In the genomic region with DNA sequence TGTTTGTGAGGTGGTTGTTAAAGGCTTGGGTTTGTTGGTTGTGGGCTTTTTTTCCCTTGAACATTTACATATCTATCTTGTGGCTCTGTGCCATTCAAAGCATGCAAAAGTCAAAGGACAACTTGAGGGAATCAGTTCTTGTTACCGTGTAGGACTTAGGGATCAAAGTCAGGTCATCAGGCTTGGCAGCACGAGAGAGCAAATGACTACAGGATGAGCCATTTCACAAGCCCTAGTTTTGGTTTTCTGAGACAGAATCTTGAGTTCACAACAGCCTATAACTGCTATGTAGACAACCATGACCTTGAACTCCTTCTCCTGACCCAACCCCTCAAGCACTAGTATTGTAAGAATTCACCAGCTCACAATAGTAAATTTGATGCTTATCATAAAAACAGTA, we compare ENCODE assay signal across 26 mouse cellular contexts. TPM values are rescaled to one million over a fixed set of nuclear protein-coding genes. Genes with fewer than 3 reads are reported as not detected.
DNase-seq lines count a peak whose midpoint lies in the region; ATAC-seq and TF ChIP-seq lines count a peak whose summit lies in the region.
"Had no signal": no experiment of that assay in that cellular context is flagged by ENCODE, and none has a peak within 500 bp of the region (broad histone marks: within the 10 kb centered on the region; RNA-seq: fewer than 3 reads in every experiment).

No protein-coding gene starts in this region.

- ATAC-seq in heart, embryonic 16.5 days (replicated peaks; ENCODE audit: extremely low read depth, insufficient read depth, low FRiP score) = no peak
- no peak for ATAC-seq in liver, embryonic 15.5 days (ENCODE audit: insufficient read depth)
- ATAC-seq in inflammation-experienced regulatory T-cells, adult 6 months = no peak
- no peak for ATAC-seq in megakaryocyte-erythroid progenitor cell, adult 5-6 weeks (replicated peaks; ENCODE audit: low FRiP score, low TSS enrichment, poor library complexity, severe bottlenecking)
- ATAC-seq: CD4-positive, CD25-positive, alpha-beta regulatory T cell, adult 4 months; lung, postnatal 0 days; midbrain, embryonic 16.5 days; Patski had no signal

- H3K9ac ChIP-seq in heart, embryonic 16.5 days (ENCODE audit: low read length) = no peak overlapping the region; the same call in 1 of the 2 replicates
- no peak overlapping the region for H3K9ac ChIP-seq in liver, embryonic 15.5 days
- H3K9ac ChIP-seq: kidney, embryonic 15.5 days; limb, embryonic 15.5 days; stomach, embryonic 15.5 days had no signal

- H3K4me2 ChIP-seq in heart, embryonic 16.5 days (ENCODE audit: low read depth, low read length) = no peak overlapping the region
- H3K4me2 ChIP-seq in liver, embryonic 15.5 days = no peak overlapping the region
- H3K4me2 ChIP-seq: kidney, embryonic 15.5 days; limb, embryonic 15.5 days; stomach, embryonic 15.5 days had no signal

- H3K27ac ChIP-seq in heart, embryonic 16.5 days (ENCODE audit: low read length) = peak overlapping the region; percentile 18; the same call in 1 of the 2 replicates
- H3K27ac ChIP-seq in liver, embryonic 15.5 days (replicated peaks) = 0 out of 2 replicates have a peak overlapping the region, but pooled peaks have one; percentile 93
- H3K27ac ChIP-seq: forebrain, embryonic 10.5 days; kidney, embryonic 15.5 days; limb, embryonic 15.5 days; macrophage; midbrain, embryonic 10.5 days; stomach, embryonic 15.5 days had no signal

- peaks cover 57% of the 10 kb centered on the region for H3K4me1 ChIP-seq in heart, embryonic 16.5 days (ENCODE audit: control insufficient read depth, insufficient read depth, low read length)
- peaks cover 74% of the 10 kb centered on the region for H3K4me1 ChIP-seq in E14TG2a.4 (replicated peaks; ENCODE audit: low read depth, low read length)
- H3K4me1 ChIP-seq in liver, embryonic 15.5 days (replicated peaks) = peaks cover 79% of the 10 kb centered on the region

- WGBS in heart, embryonic 16.5 days = 18% methylated on average over 2 of the region's 2 CpGs
- WGBS in liver, embryonic 15.5 days (ENCODE audit: insufficient replicate concordance) = 52% methylated on average over 2 of the region's 2 CpGs

- H3K27me3 ChIP-seq in heart, embryonic 16.5 days (ENCODE audit: control insufficient read depth, insufficient read depth, low read length) = no peaks in the 10 kb centered on the region
- H3K27me3 ChIP-seq in E14TG2a.4 (ENCODE audit: insufficient read depth, low read length) = no peaks in the 10 kb centered on the region
- no peaks in the 10 kb centered on the region for H3K27me3 ChIP-seq in liver, embryonic 15.5 days
- H3K27me3 ChIP-seq: kidney, embryonic 15.5 days; limb, embryonic 15.5 days; Patski; stomach, embryonic 15.5 days had no signal

- no peaks in the 10 kb centered on the region for H3K9me3 ChIP-seq in heart, embryonic 16.5 days (replicated peaks; ENCODE audit: control insufficient read depth, low read length)
- no peaks in the 10 kb centered on the region for H3K9me3 ChIP-seq in E14TG2a.4 (ENCODE audit: low read length)
- H3K9me3 ChIP-seq in liver, embryonic 15.5 days (replicated peaks) = no peaks in the 10 kb centered on the region
- H3K9me3 ChIP-seq: forebrain, embryonic 10.5 days; G1E; kidney, embryonic 15.5 days; limb, embryonic 15.5 days; midbrain, embryonic 10.5 days; stomach, embryonic 15.5 days had no signal

- intact Hi-C loops in heart, postnatal 14 days (cut with DNase I) = loop anchor here (5.0 kb wide), 1 partner anchor 46 kb away; no protein-coding TSS in a partner anchor

- DNase-seq in adrenal gland, adult 2 months = peak; percentile 30
- DNase-seq in adrenal gland, adult 18-20 months (ENCODE audit: low spot score in 2 of 2) = no peak
- DNase-seq in heart, postnatal 14 days = no peak
- DNase-seq: adrenal gland, adult 8-10 months; cerebellum, adult 18-20 months; cerebellum, postnatal 14 days; gastrocnemius, postnatal 14 days; kidney, postnatal 4 days; thymus, postnatal 36 days had no signal

- TF ChIP-seq CTCF in E14TG2a.4 (conservative IDR thresholded peaks at IDR 0.05; ENCODE audit: low read length) = no peak

- H3K4me3 ChIP-seq in heart, embryonic 16.5 days (ENCODE audit: low read length) = no peak overlapping the region
- peak overlapping the region; percentile 35 for H3K4me3 ChIP-seq in E14TG2a.4 (replicated peaks; ENCODE audit: low read length)
- no peak overlapping the region for H3K4me3 ChIP-seq in liver, embryonic 15.5 days (replicated peaks)
- H3K4me3 ChIP-seq: forebrain, embryonic 10.5 days; kidney, embryonic 15.5 days; limb, embryonic 15.5 days; myocyte; stomach, embryonic 15.5 days had no signal

- H3K36me3 ChIP-seq in heart, embryonic 16.5 days (ENCODE audit: control insufficient read depth, insufficient read depth) = no peaks in the 10 kb centered on the region
- peaks cover 18% of the 10 kb centered on the region for H3K36me3 ChIP-seq in E14TG2a.4 (ENCODE audit: insufficient read depth, low read length)
- H3K36me3 ChIP-seq in liver, embryonic 15.5 days (replicated peaks) = no peaks in the 10 kb centered on the region
- H3K36me3 ChIP-seq: forebrain, embryonic 10.5 days; kidney, embryonic 15.5 days; limb, embryonic 15.5 days; midbrain, embryonic 10.5 days; stomach, embryonic 15.5 days had no signal

RNA-seq across cellular contexts. Expression of a gene that starts 3.7 kb away (rescaled TPM):
- 10 to 100 TPM; 65.4 to 86.9 TPM for total RNA-seq in adrenal gland, adult 2 months (2021)
- 54.8 and 88.0 TPM in 2 replicates for polyA plus RNA-seq in adrenal gland, adult 2 months (2012; rRNA removed)
- total RNA-seq in adrenal gland, adult 18-20 months (2021) = 10 to 100 TPM; 69.1 to 93.7 TPM
- polyA plus RNA-seq in heart, embryonic 16.5 days (2015; fragmentation: Nextera tagmentation; extraction: Ambion mirVana) = 17.6 and 18.5 TPM in 2 replicates
- 10 to 100 TPM; 75.3 to 80.8 TPM for total RNA-seq in heart, postnatal 14 days (2021)
- polyA plus RNA-seq in liver, embryonic 15.5 days (2015; fragmentation: Nextera tagmentation; extraction: Ambion mirVana) = 18.1 and 20.8 TPM in 2 replicates
- polyA plus RNA-seq in inflammation-experienced regulatory T-cells, adult 6 months (2017; shearing (Covaris generic)) = 100 to 1,000 TPM in 1 of 3 experiments, 10 to 100 TPM in 2; 54.0 to 105 (median 84.1) TPM
- total RNA-seq in megakaryocyte-erythroid progenitor cell, adult 5-6 weeks (2014; fragmentation: Nextera tagmentation) = 97.9 and 99.4 TPM in 2 replicates
- 57.1 and 57.3 TPM in 2 replicates for total RNA-seq in megakaryocyte-erythroid progenitor cell, adult 5-6 weeks (2017)

RNA-seq across cellular contexts. Expression of a gene that starts 24.4 kb away (rescaled TPM):
- total RNA-seq in adrenal gland, adult 2 months (2021) = 10 to 100 TPM; 78.4 to 80.1 TPM
- 246 and 255 TPM in 2 replicates for polyA plus RNA-seq in adrenal gland, adult 2 months (2012; rRNA removed)
- 10 to 100 TPM; 86.9 to 88.3 TPM for total RNA-seq in adrenal gland, adult 18-20 months (2021)
- 60.7 and 71.0 TPM in 2 replicates for polyA plus RNA-seq in heart, embryonic 16.5 days (2015; fragmentation: Nextera tagmentation; extraction: Ambion mirVana)
- total RNA-seq in heart, postnatal 14 days (2021) = 10 to 100 TPM; 75.5 to 76.9 TPM
- polyA plus RNA-seq in liver, embryonic 15.5 days (2015; fragmentation: Nextera tagmentation; extraction: Ambion mirVana) = 20.8 and 21.2 TPM in 2 replicates
- 10 to 100 TPM; 16.5 to 35.2 (median 19.0) TPM for polyA plus RNA-seq in inflammation-experienced regulatory T-cells, adult 6 months (2017; shearing (Covaris generic))
- 89.0 and 94.3 TPM in 2 replicates for total RNA-seq in megakaryocyte-erythroid progenitor cell, adult 5-6 weeks (2014; fragmentation: Nextera tagmentation)
- total RNA-seq in megakaryocyte-erythroid progenitor cell, adult 5-6 weeks (2017) = 60.1 and 68.2 TPM in 2 replicates
